Mouse (Mus musculus) embryonic facial prominence, embryonic 14.5 days (tissue): Measurements from ENCODE around the gene Epb41l3. TPM values are rescaled to one million over a fixed set of nuclear protein-coding genes. Genes with fewer than 3 reads are reported as not detected.

Experiments
- ATAC-seq: fragments of 200-750 bp; cut with Nextera tagmentation; 2 replicates; pipeline ENCODE4 v1.8.0; 2017; ENCODE audit warnings: low read depth, moderate number of reproducible peaks, moderate TSS enrichment
- DNase-seq: peaks from one replicate; pipeline ENCODE4 v3.0.0-alpha.2; 2015; ENCODE audit warnings: low spot score
- H3K27ac ChIP-seq: fragments of 300-500 bp; sonication (generic); replicated peaks from 2 replicates; pipeline ENCODE4 v1.5.1; 2014; ENCODE audit warnings: low read depth, mild to moderate bottlenecking, low read length, moderate library complexity
- H3K27me3 ChIP-seq: fragments of 300-500 bp; sonication (generic); replicated peaks from 2 replicates; pipeline ENCODE4 v1.6.1; 2014; ENCODE audit warnings: low read length; ENCODE audit not compliant: control insufficient read depth, insufficient read depth
- H3K36me3 ChIP-seq: fragments of 300-500 bp; sonication (generic); 2 replicates; pipeline ENCODE4 v1.6.1; 2014; ENCODE audit warnings: low read length, mixed read lengths; ENCODE audit not compliant: control insufficient read depth, insufficient read depth
- H3K4me1 ChIP-seq: fragments of 300-500 bp; sonication (generic); 2 replicates; pipeline ENCODE4 v1.6.1; 2014; ENCODE audit warnings: antibody characterized with exemption, low read length; ENCODE audit not compliant: control insufficient read depth, insufficient read depth
- H3K4me2 ChIP-seq: fragments of 300-500 bp; sonication (generic); 2 replicates; pipeline ENCODE4 v1.6.1; 2014; ENCODE audit warnings: low read depth, mild to moderate bottlenecking, low read length, moderate library complexity, mixed read lengths
- H3K4me3 ChIP-seq: fragments of 300-500 bp; sonication (generic); 2 replicates; pipeline ENCODE4 v1.5.1; 2014; ENCODE audit warnings: low read depth, mild to moderate bottlenecking, low read length
- H3K9ac ChIP-seq: fragments of 300-500 bp; sonication (generic); 2 replicates; pipeline ENCODE4 v1.6.1; 2014; ENCODE audit warnings: low read depth, mild to moderate bottlenecking, low read length, moderate library complexity, mixed read lengths
- H3K9me3 ChIP-seq: fragments of 300-500 bp; sonication (generic); 2 replicates; pipeline ENCODE4 v1.6.1; 2016; ENCODE audit warnings: low read length; ENCODE audit not compliant: control insufficient read depth
- WGBS: fragments of 180-500 bp; shearing (Covaris S2); extraction: QIAGEN DNeasy Blood & Tissue Kit; methylation state at CpG from one replicate; pipeline ENCODE4 v1.1.7; 2014; 5-methylcytosine and 5-hydroxymethylcytosine counted together
- polyA plus RNA-seq: library from polyadenylated mRNA; unstranded; fragments of >200 nt; fragmentation: Nextera tagmentation; extraction: Ambion mirVana; gene quantifications from 2 replicates; pipeline ENCODE4 v1.2.1, GENCODE M21; 2014

The Epb41l3 gene
- 127 and 142 TPM in 2 replicates for polyA plus RNA-seq

GRCm38 (mm10) chr17:69075501-69076237 is at the start of gene Epb41l3:
Gene Epb41l3, plus strand, starts transcription at chr17:69075683.
- peak within 1 kb of the TSS; percentile 94 for H3K4me2 ChIP-seq
- peaks cover 52% of the 10 kb centered on the region for H3K27me3 ChIP-seq
- H3K4me3 ChIP-seq, result peak within 1 kb of the TSS; percentile 54
- ATAC-seq, result peak; percentile 98
- H3K9ac ChIP-seq, result peak within 1 kb of the TSS; percentile 45
- H3K27ac ChIP-seq, result no peak within 1 kb of the TSS
- peak; percentile 92 for DNase-seq
- H3K36me3 ChIP-seq, result no peaks in the 10 kb centered on the region
- no peaks in the 10 kb centered on the region for H3K4me1 ChIP-seq
- under 1% methylated on average over 36 of the region's 47 CpGs for WGBS
- H3K9me3 ChIP-seq, result peaks cover 6% of the 10 kb centered on the region; the same call in 1 of the 2 replicates

- DNase-seq (no peak), ATAC-seq (no peak)
- Histone ChIP-seq H3K4me3 (no peak overlapping the region), H3K4me2 (no peak overlapping the region), H3K9me3 (no peaks in the 10 kb centered on the region), H3K36me3 (no peaks in the 10 kb centered on the region), H3K9ac (no peak overlapping the region), H3K4me1 (no peaks in the 10 kb centered on the region), H3K27ac (no peak overlapping the region), H3K27me3 (no peaks in the 10 kb centered on the region)
- 66% methylated on average over 11 of the region's 12 CpGs for WGBS
These were observed 36.5 kb upstream of the Epb41l3 start for GRCm38 (mm10) chr17:69038760-69039675.

GRCm38 (mm10) chr17:69041516-69041915 is 34.0 kb upstream of the Epb41l3 start:
- Histone ChIP-seq H3K4me2 (no peak overlapping the region), H3K4me3 (no peak overlapping the region), H3K9ac (no peak overlapping the region), H3K4me1 (no peaks in the 10 kb centered on the region), H3K27me3 (no peaks in the 10 kb centered on the region), H3K9me3 (peaks cover 5% of the 10 kb centered on the region; the same call in 1 of the 2 replicates), H3K27ac (no peak overlapping the region), H3K36me3 (no peaks in the 10 kb centered on the region)
- ATAC-seq, result no peak
- no peak for DNase-seq
- WGBS, result 72% methylated on average over 4 of the region's 4 CpGs

GRCm38 (mm10) chr17:69048826-69049225 is 26.7 kb upstream of the Epb41l3 start:
- no peak overlapping the region for H3K27ac ChIP-seq
- peaks cover 5% of the 10 kb centered on the region; the same call in 1 of the 2 replicates for H3K9me3 ChIP-seq
- no peaks in the 10 kb centered on the region for H3K27me3 ChIP-seq
- H3K4me1 ChIP-seq, result no peaks in the 10 kb centered on the region
- no peak overlapping the region for H3K4me3 ChIP-seq
- WGBS, result 67% methylated on average over 3 of the region's 3 CpGs
- DNase-seq (peak; percentile 10), ATAC-seq (no peak)
- H3K36me3 ChIP-seq, result no peaks in the 10 kb centered on the region
- H3K4me2 ChIP-seq, result no peak overlapping the region
- H3K9ac ChIP-seq, result no peak overlapping the region

GRCm38 (mm10) chr17:69054029-69054428 is 21.5 kb upstream of the Epb41l3 start:
- DNase-seq (no peak), ATAC-seq (no peak)
- Histone ChIP-seq H3K4me3 (no peak overlapping the region), H3K27me3 (no peaks in the 10 kb centered on the region), H3K4me1 (no peaks in the 10 kb centered on the region), H3K27ac (no peak overlapping the region), H3K9ac (no peak overlapping the region), H3K36me3 (no peaks in the 10 kb centered on the region), H3K9me3 (no peaks in the 10 kb centered on the region), H3K4me2 (no peak overlapping the region)
- WGBS, result 75% methylated on average over 4 of the region's 4 CpGs

GRCm38 (mm10) chr17:69059760-69060159 is 15.7 kb upstream of the Epb41l3 start:
- Histone ChIP-seq H3K27me3 (no peaks in the 10 kb centered on the region), H3K36me3 (no peaks in the 10 kb centered on the region), H3K4me1 (no peaks in the 10 kb centered on the region), H3K9me3 (no peaks in the 10 kb centered on the region), H3K4me3 (no peak overlapping the region), H3K27ac (no peak overlapping the region), H3K4me2 (no peak overlapping the region), H3K9ac (no peak overlapping the region)
- ATAC-seq, result no peak
- 81% methylated on average over 7 of the region's 7 CpGs for WGBS
- DNase-seq, result no peak

GRCm38 (mm10) chr17:69060388-69060787 is 15.1 kb upstream of the Epb41l3 start:
- no peaks in the 10 kb centered on the region for H3K36me3 ChIP-seq
- DNase-seq (no peak), ATAC-seq (no peak)
- no peak overlapping the region for H3K4me2 ChIP-seq
- no peaks in the 10 kb centered on the region for H3K9me3 ChIP-seq
- no peaks in the 10 kb centered on the region for H3K27me3 ChIP-seq
- no peaks in the 10 kb centered on the region for H3K4me1 ChIP-seq
- 72% methylated on average over 7 of the region's 7 CpGs for WGBS
- H3K27ac ChIP-seq, result no peak overlapping the region
- H3K4me3 ChIP-seq, result no peak overlapping the region
- no peak overlapping the region for H3K9ac ChIP-seq

GRCm38 (mm10) chr17:69061883-69062745 is 13.4 kb upstream of the Epb41l3 start:
- Histone ChIP-seq H3K4me1 (no peaks in the 10 kb centered on the region), H3K27ac (no peak overlapping the region), H3K36me3 (no peaks in the 10 kb centered on the region), H3K4me3 (no peak overlapping the region), H3K4me2 (no peak overlapping the region), H3K27me3 (no peaks in the 10 kb centered on the region), H3K9me3 (no peaks in the 10 kb centered on the region), H3K9ac (no peak overlapping the region)
- 73% methylated on average over 9 of the region's 9 CpGs for WGBS
- ATAC-seq, result no peak
- no peak for DNase-seq
